Mouse (Mus musculus) testis, postnatal 14 days (tissue): ENCODE results near the gene Polg.

ENCODE experiments used
- DNase-seq: peaks from one replicate; pipeline ENCODE4 v3.0.0; 2021; ENCODE audit warnings: low spot score

Gene Polg

GRCm38 (mm10) chr7:79502152-79503102 lies 36.3 kb upstream of the Polg start:
- DNase-seq = no peak

- no peak for DNase-seq
These were observed 35.4 kb upstream of the Polg start for GRCm38 (mm10) chr7:79501581-79502031.

- DNase-seq = no peak
These were observed 34.6 kb upstream of the Polg start for GRCm38 (mm10) chr7:79500681-79501306.

GRCm38 (mm10) chr7:79499596-79500570 lies 33.7 kb upstream of the Polg start:
- DNase-seq = no peak

GRCm38 (mm10) chr7:79498965-79499595 lies 32.9 kb upstream of the Polg start:
- peak; percentile 37 for DNase-seq

GRCm38 (mm10) chr7:79498356-79498755 lies 32.2 kb upstream of the Polg start:
- no peak for DNase-seq

GRCm38 (mm10) chr7:79497701-79498115 lies 31.5 kb upstream of the Polg start:
- no peak for DNase-seq

GRCm38 (mm10) chr7:79496816-79497328 lies 30.7 kb upstream of the Polg start:
- DNase-seq = no peak

GRCm38 (mm10) chr7:79495988-79496815 lies 30.0 kb upstream of the Polg start:
- peak; percentile 85 for DNase-seq

GRCm38 (mm10) chr7:79493915-79494314 lies 27.8 kb upstream of the Polg start:
- no peak for DNase-seq

GRCm38 (mm10) chr7:79486528-79486927 lies 20.4 kb upstream of the Polg start:
- DNase-seq = no peak

GRCm38 (mm10) chr7:79474831-79475399 lies 8.8 kb upstream of the Polg start:
- DNase-seq = no peak

- DNase-seq = no peak
These were observed 7.5 kb upstream of the Polg start for GRCm38 (mm10) chr7:79473496-79474194.

- DNase-seq = peak; percentile 45
These were observed 6.6 kb upstream of the Polg start for GRCm38 (mm10) chr7:79472792-79473191.

GRCm38 (mm10) chr7:79471436-79471835 lies 5.3 kb upstream of the Polg start:
- no peak for DNase-seq

GRCm38 (mm10) chr7:79470718-79471117 lies 4.6 kb upstream of the Polg start:
- DNase-seq = no peak

GRCm38 (mm10) chr7:79469766-79470165 lies 3.6 kb upstream of the Polg start:
- no peak for DNase-seq

- DNase-seq = no peak
These were observed 2.8 kb upstream of the Polg start for GRCm38 (mm10) chr7:79468994-79469393.

- no peak for DNase-seq
These were observed 1.8 kb upstream of the Polg start for GRCm38 (mm10) chr7:79467951-79468350.
